Mouse (Mus musculus): ENCODE data around the gene Wnt3.

- TF ChIP-seq GATA1 (IDR thresholded peaks at IDR 0.05; ENCODE audit: borderline replicate concordance, low read length) = no peak
- TF ChIP-seq FLI1 (IDR thresholded peaks at IDR 0.05; ENCODE audit: low read length) = no peak
These were observed 15.2 kb upstream of the Wnt3 start for GRCm38 (mm10) chr11:103758706-103759105.

Measured in megakaryocyte, embryonic 14.5 days (primary cell).